Mouse (Mus musculus) ES-E14 (cell line): ENCODE results near the gene Zbp1. TPM values are rescaled to one million over a fixed set of nuclear protein-coding genes. Genes with fewer than 3 reads are reported as not detected.

Source experiments
- DNase-seq: peaks from one replicate; pipeline ENCODE4 v3.0.0-alpha.2; 2013; ENCODE audit warnings: low read depth, low spot score
- H3K27ac ChIP-seq: 2 replicates; pipeline ENCODE4 v1.5.1; 2012; ENCODE audit warnings: low read depth, mild to moderate bottlenecking, low read length, moderate library complexity, mixed read lengths; ENCODE audit not compliant: poor library complexity, insufficient read depth, severe bottlenecking
- H3K36me3 ChIP-seq: 2 replicates; pipeline ENCODE4 v1.6.1; 2012; ENCODE audit warnings: mild to moderate bottlenecking, low read length, moderate library complexity, mixed read lengths; ENCODE audit not compliant: control insufficient read depth, poor library complexity, insufficient read depth, severe bottlenecking
- H3K4me1 ChIP-seq, 2 experiments: fragments of 150-350 bp in 1 of 2; sonication (generic) in 1 of 2; 2 replicates each; pipeline ENCODE4 v1.6.1; 2012; ENCODE audit warnings: low read length in 2 of 2, mild to moderate bottlenecking in 1 of 2, mixed read lengths in 1 of 2; ENCODE audit not compliant: control insufficient read depth in 2 of 2, insufficient read depth in 2 of 2, poor library complexity in 1 of 2
- H3K4me3 ChIP-seq, 2 experiments: fragments of 150-350 bp in 1 of 2; sonication (generic) in 1 of 2; 2 replicates each; pipeline ENCODE4 v1.5.1; 2012; ENCODE audit warnings: low read length in 2 of 2, low read depth in 1 of 2, mild to moderate bottlenecking in 1 of 2, mixed read lengths in 1 of 2; ENCODE audit not compliant: insufficient read depth in 1 of 2, poor library complexity in 1 of 2, severe bottlenecking in 1 of 2
- H3K9ac ChIP-seq: 2 replicates; pipeline ENCODE4 v1.6.1; 2012; ENCODE audit warnings: low read depth, mild to moderate bottlenecking, low read length, mixed read lengths; ENCODE audit not compliant: poor library complexity, insufficient read depth, severe bottlenecking
- H3K9me3 ChIP-seq: fragments of 150-350 bp; sonication (generic); 2 replicates; pipeline ENCODE4 v1.6.1; 2012; ENCODE audit warnings: low read depth, mild to moderate bottlenecking, low read length; ENCODE audit not compliant: control insufficient read depth, insufficient read depth
- CHD2 ChIP-seq: IDR thresholded peaks from 2 replicates; pipeline ENCODE4 v1.6.1; 2014; ENCODE audit warnings: mild to moderate bottlenecking, low read depth, low read length, inconsistent platforms
- HCFC1 ChIP-seq: IDR thresholded peaks from 2 replicates; pipeline ENCODE4 v1.6.1; 2012; ENCODE audit warnings: low read length, inconsistent platforms, borderline replicate concordance; ENCODE audit not compliant: insufficient read depth
- MAFK ChIP-seq: IDR thresholded peaks from 2 replicates; pipeline ENCODE4 v1.6.1; 2014; ENCODE audit warnings: mild to moderate bottlenecking, low read depth, low read length, inconsistent platforms; ENCODE audit not compliant: insufficient read depth
- ZC3H11A ChIP-seq: IDR thresholded peaks from 2 replicates; pipeline ENCODE4 v1.6.1; 2012; ENCODE audit warnings: low read depth, mild to moderate bottlenecking, inconsistent platforms, low read length, borderline replicate concordance
- ZNF384 ChIP-seq: IDR thresholded peaks from 2 replicates; pipeline ENCODE4 v1.6.1; 2012; ENCODE audit warnings: low read depth, low read length, inconsistent platforms
- in situ Hi-C, 2 experiments: fragments of 600-800 bp; cut with MboI; formaldehyde crosslinking; loops; one replicate each; pipeline ENCODE4 v1.15.1; 2025; ENCODE audit warnings: low sequenced_read_pairs in 2 of 2, inconsistent platforms in 1 of 2; ENCODE audit not compliant: unreplicated experiment in 2 of 2
- total RNA-seq: library from RNA; depleted of rRNA; stranded (reverse); fragments of 300-350 nt; gene quantifications from 2 replicates; pipeline ENCODE4 v1.2.3, GENCODE M21; 2012

Gene Zbp1
- total RNA-seq, 1 experiment = 0.67 TPM

DNA sequence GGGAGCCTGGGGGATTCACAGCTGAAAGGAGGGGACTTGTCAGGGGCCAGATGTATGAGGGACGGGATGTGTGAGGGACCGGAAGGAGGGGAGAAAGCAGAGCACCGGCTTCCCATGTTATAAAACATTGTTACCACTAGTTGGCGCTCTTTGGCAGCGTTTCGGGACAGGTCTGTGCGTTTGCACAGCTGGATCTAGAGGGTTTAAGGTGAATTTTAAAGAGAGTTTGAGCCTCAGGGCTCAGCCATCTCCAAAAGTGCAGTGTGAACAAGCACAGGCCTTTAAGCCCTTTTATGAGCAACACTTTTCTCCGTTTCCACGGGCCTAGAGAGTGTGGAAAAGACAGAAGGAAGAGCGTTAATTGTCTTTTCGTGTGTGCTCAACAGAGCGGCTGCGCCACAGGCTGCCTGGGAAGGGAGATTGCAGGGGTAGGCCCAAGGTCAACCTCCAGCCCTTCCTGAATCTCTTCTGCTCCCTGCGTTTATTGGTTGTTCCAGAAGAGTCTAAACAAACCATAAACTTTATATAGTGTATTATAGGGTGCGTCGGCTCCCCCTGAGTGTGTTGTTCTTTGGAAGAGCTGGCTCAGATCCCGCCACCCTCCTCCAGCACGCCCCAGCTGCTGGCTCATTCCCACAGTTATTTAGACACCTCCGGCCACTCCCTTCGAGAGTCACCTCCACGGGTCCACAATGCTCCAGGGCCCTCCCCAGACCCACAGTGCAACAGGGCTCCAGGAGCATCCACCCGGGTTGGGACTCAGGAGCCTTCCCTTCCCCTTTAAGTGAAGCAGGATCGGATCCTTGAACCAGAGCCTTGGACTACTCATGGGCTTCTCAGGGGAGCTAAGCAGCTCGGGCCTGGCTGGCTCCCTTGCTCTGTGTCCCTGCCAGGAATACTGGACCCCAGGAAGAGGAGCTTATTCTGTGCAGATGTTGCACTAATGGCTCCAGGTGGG is 59.1 kb downstream of the Zbp1 start:
- H3K27ac ChIP-seq = no peak overlapping the region; the same call in 1 of the 2 replicates
- TF ChIP-seq CHD2 (no peak), HCFC1 (peak; percentile 56; the same call in 1 of the 2 replicates), ZC3H11A (no peak)
- peak overlapping the region in 1 of 2 experiments; percentile 21; a peak in 1 of 4 replicates for H3K4me3 ChIP-seq
- no peaks in the 10 kb centered on the region for H3K36me3 ChIP-seq
- H3K4me1 ChIP-seq = peaks cover 0 to 4% of the 10 kb centered on the region in 2 experiments; a peak in 1 of 4 replicates
- peak; percentile 89 for DNase-seq
- no peaks in the 10 kb centered on the region for H3K9me3 ChIP-seq
- in situ Hi-C loops = no loop called here
- H3K9ac ChIP-seq = peak overlapping the region; percentile 63

DNA sequence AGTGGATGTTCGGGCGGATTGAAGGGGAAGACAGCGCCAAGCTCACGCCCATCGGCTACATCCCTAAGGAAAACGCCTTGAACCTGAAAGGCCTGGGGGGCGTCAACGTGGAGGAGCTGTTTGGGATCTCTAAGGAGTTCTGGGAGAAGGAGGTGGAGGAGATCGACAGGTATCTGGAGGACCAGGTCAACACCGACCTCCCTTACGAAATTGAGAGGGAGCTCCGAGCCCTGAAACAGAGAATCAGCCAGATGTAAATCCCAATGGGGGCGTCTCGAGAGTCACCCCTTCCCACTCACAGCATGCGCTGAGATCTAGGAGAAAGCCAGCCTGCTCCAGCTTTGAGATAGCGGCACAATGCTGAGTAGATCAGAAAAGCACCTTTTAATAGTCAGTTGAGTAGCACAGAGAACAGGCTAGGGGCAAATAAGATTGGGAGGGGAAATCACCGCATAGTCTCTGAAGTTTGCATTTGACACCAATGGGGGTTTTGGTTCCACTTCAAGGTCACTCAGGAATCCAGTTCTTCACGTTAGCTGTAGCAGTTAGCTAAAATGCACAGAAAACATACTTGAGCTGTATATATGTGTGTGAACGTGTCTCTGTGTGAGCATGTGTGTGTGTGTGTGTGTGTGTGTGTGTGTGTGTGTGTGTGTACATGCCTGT is 60.2 kb downstream of the Zbp1 start:
- no peak overlapping the region for H3K27ac ChIP-seq
- H3K4me1 ChIP-seq = peaks cover 0 to 4% of the 10 kb centered on the region in 2 experiments; a peak in 1 of 4 replicates
- in situ Hi-C loops = no loop called here
- no peak overlapping the region for H3K9ac ChIP-seq
- no peak overlapping the region for H3K4me3 ChIP-seq
- no peaks in the 10 kb centered on the region for H3K36me3 ChIP-seq
- no peak for TF ChIP-seq MAFK
- no peak for TF ChIP-seq CHD2
- TF ChIP-seq HCFC1 = no peak
- no peak for DNase-seq
- no peaks in the 10 kb centered on the region for H3K9me3 ChIP-seq

DNA sequence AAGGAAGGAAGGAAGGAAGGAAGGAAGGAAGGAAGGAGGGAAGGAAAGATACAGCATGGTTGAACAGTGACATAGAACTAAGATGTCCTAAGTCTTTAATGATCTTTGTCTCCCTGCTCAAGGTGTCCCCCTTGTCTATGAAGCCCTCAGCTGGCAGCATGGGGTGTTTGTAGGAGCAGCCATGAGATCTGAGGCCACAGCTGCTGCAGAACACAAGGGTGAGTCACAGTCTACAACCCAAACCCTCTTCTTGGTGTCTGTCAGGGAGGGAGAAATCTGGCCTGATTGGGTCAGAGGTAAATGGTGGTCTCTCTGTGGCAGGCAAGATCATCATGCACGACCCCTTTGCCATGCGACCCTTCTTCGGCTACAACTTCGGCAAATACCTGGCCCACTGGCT is 60.9 kb downstream of the Zbp1 start:
- H3K4me1 ChIP-seq = peaks cover 0 to 4% of the 10 kb centered on the region in 2 experiments; a peak in 1 of 4 replicates
- H3K4me3 ChIP-seq = no peak overlapping the region
- no peak overlapping the region for H3K27ac ChIP-seq
- no peaks in the 10 kb centered on the region for H3K9me3 ChIP-seq
- in situ Hi-C loops = no loop called here
- H3K36me3 ChIP-seq = no peaks in the 10 kb centered on the region
- DNase-seq = no peak
- TF ChIP-seq HCFC1 (no peak), MAFK (no peak)
- no peak overlapping the region for H3K9ac ChIP-seq

DNA sequence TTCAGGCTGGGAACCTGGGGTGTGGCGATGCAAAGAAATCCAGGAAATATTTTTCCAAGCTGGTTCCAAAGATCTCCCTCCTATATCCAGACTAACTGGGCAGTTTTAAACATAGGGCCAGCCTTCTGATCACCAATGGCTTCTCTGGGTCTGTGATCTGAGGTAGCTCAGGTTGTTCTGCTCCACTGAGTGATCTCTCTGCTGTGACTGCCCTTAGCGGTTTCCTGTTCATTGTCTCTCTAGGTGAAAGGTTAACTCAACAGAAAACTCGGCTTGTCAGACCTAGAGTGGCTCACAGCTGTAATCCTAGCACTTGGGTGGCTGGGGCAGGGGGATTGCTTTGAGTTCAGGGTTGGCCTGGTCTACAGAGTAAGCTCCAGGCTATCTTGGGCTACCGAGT is 61.3 kb downstream of the Zbp1 start:
- Histone ChIP-seq H3K9me3 (no peaks in the 10 kb centered on the region), H3K4me3 (no peak overlapping the region), H3K36me3 (no peaks in the 10 kb centered on the region), H3K9ac (no peak overlapping the region), H3K4me1 (peaks cover 0 to 4% of the 10 kb centered on the region in 2 experiments; a peak in 1 of 4 replicates), H3K27ac (no peak overlapping the region)
- in situ Hi-C loops = no loop called here
- TF ChIP-seq CHD2 (no peak), HCFC1 (no peak), MAFK (no peak), ZNF384 (no peak), ZC3H11A (no peak)
- no peak for DNase-seq
